Mouse (Mus musculus) neural tube, embryonic 15.5 days (tissue): ENCODE measurements around the gene Clec1a. TPM values are rescaled to one million over a fixed set of nuclear protein-coding genes. Genes with fewer than 3 reads are reported as not detected.

Experiments used
- polyA plus RNA-seq: library from polyadenylated mRNA; unstranded; fragments of >200 nt; fragmentation: Nextera tagmentation; extraction: Ambion mirVana; gene quantifications from 2 replicates; pipeline ENCODE4 v1.2.1, GENCODE M21; 2015

Gene Clec1a
- polyA plus RNA-seq, 1 experiment from 2014 or later, result 1.9 TPM

Other genes starting within 250 kb of the Clec1a start
- gene Cd69, start 176.6 kb downstream of the Clec1a start, polyA plus RNA-seq, result 0.09 and 0.47 TPM in 2 replicates
- not detected in 2 replicates for gene 4922502D21Rik, start 120.2 kb downstream of the Clec1a start, polyA plus RNA-seq
- 0.35 and 2.2 TPM in 2 replicates for gene Clec12a, start 109.3 kb downstream of the Clec1a start, polyA plus RNA-seq
- 0.23 TPM in 2 replicates for gene Clec12b, start 66.1 kb downstream of the Clec1a start, polyA plus RNA-seq
- gene Clec1b, start 54.7 kb downstream of the Clec1a start, polyA plus RNA-seq, result 0.55 and 0.77 TPM in 2 replicates
- 0.10 and 0.24 TPM in 2 replicates for gene Clec9a, start 43.1 kb downstream of the Clec1a start, polyA plus RNA-seq
- gene Olr1, start 55.2 kb upstream of the Clec1a start, polyA plus RNA-seq, result 0.04 TPM in 1 of 2 replicates, not detected in the other
- gene Tmem52b, start 60.6 kb upstream of the Clec1a start, polyA plus RNA-seq, result 0.10 TPM in 1 of 2 replicates, not detected in the other
- gene Gabarapl1, start 81.2 kb upstream of the Clec1a start, polyA plus RNA-seq, result 189 and 223 TPM in 2 replicates
- gene Klre1, start 125.9 kb upstream of the Clec1a start, polyA plus RNA-seq, result 0.10 TPM in 1 of 2 replicates, not detected in the other
- 2.3 TPM in 1 of 2 replicates, not detected in the other for gene Klrd1, start 139.8 kb upstream of the Clec1a start, polyA plus RNA-seq
- 0.20 and 1.5 TPM in 2 replicates for gene Klrk1, start 171.9 kb upstream of the Clec1a start, polyA plus RNA-seq
- gene Klrc3, start 191.3 kb upstream of the Clec1a start, polyA plus RNA-seq, result not detected in 2 replicates
- gene Klrc2, start 208.7 kb upstream of the Clec1a start, polyA plus RNA-seq, result 0.46 TPM in 1 of 2 replicates, not detected in the other
- gene Klrc1, start 227.0 kb upstream of the Clec1a start, polyA plus RNA-seq, result 0.74 TPM in 1 of 2 replicates, not detected in the other